Comparison of ENCODE assay signal across 9 mouse cellular contexts in the genomic region with DNA sequence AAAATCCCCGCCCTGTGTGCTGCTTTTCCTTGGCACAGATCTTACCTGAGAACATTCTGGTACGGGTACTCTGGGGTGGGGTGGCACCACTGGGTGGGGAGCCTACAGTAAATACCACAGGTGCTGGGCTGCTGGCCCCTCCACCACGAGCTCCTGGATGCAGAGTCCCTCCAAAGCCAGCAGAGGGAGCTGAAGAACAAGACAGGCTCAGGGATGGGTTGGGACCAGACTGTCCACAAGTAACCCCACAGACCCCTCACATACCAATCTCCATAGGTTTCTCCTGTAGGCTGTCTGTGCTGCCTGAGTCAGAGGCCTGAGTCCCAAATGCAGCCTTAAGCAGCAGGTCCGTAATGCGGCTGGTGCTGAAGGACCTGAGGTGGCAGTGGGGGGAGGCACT. TPM values are rescaled to one million over a fixed set of nuclear protein-coding genes. Genes with fewer than 3 reads are reported as not detected.
DNase-seq lines count a peak whose midpoint lies in the region; ATAC-seq lines count a peak whose summit lies in the region.
"Had no signal": no experiment of that assay in that cellular context is flagged by ENCODE, and none has a peak within 500 bp of the region (broad histone marks: within the 10 kb centered on the region; RNA-seq: fewer than 3 reads in every experiment).

No protein-coding gene starts in this region.

- no peak overlapping the region for H3K9ac ChIP-seq in ES-E14 (ENCODE audit: insufficient read depth, low read depth, low read length, poor library complexity, severe bottlenecking)
- no peak overlapping the region for H3K9ac ChIP-seq in embryonic facial prominence, embryonic 14.5 days (ENCODE audit: low read depth, low read length)
- no peak overlapping the region for H3K9ac ChIP-seq in hindbrain, embryonic 11.5 days (ENCODE audit: low read depth, low read length)
- H3K9ac ChIP-seq in liver, embryonic 13.5 days, result no peak overlapping the region
- H3K9ac ChIP-seq in neural tube, embryonic 11.5 days (ENCODE audit: low read length), result no peak overlapping the region
- H3K9ac ChIP-seq: limb, embryonic 12.5 days had no signal

- H3K27ac ChIP-seq in ES-E14 (ENCODE audit: insufficient read depth, low read depth, low read length, poor library complexity, severe bottlenecking), result no peak overlapping the region
- H3K27ac ChIP-seq in embryonic facial prominence, embryonic 14.5 days (replicated peaks; ENCODE audit: low read depth, low read length), result no peak overlapping the region
- H3K27ac ChIP-seq in hindbrain, embryonic 11.5 days (ENCODE audit: low read depth, low read length), result no peak overlapping the region
- no peak overlapping the region for H3K27ac ChIP-seq in liver, embryonic 13.5 days
- no peak overlapping the region for H3K27ac ChIP-seq in neural tube, embryonic 11.5 days (ENCODE audit: low read depth, low read length)
- H3K27ac ChIP-seq: limb, embryonic 12.5 days had no signal

- H3K4me2 ChIP-seq in embryonic facial prominence, embryonic 14.5 days (ENCODE audit: low read depth, low read length), result no peak overlapping the region
- H3K4me2 ChIP-seq in hindbrain, embryonic 11.5 days (replicated peaks; ENCODE audit: low read depth, low read length), result no peak overlapping the region
- no peak overlapping the region for H3K4me2 ChIP-seq in liver, embryonic 13.5 days
- H3K4me2 ChIP-seq in neural tube, embryonic 11.5 days (ENCODE audit: low read depth), result no peak overlapping the region
- H3K4me2 ChIP-seq: limb, embryonic 12.5 days had no signal

- in situ Hi-C loops in ES-E14 (cut with MboI; ENCODE audit: low sequenced_read_pairs in 2 of 2, unreplicated experiment in 2 of 2), result no loop called here

- 51% methylated on average over 5 of the region's 5 CpGs for WGBS in embryonic facial prominence, embryonic 14.5 days
- 58% methylated on average over 5 of the region's 5 CpGs for WGBS in hindbrain, embryonic 11.5 days
- 59% methylated on average over 5 of the region's 5 CpGs for WGBS in liver, embryonic 13.5 days (ENCODE audit: insufficient replicate concordance)
- 67% methylated on average over 5 of the region's 5 CpGs for WGBS in neural tube, embryonic 11.5 days

- H3K4me3 ChIP-seq in ES-E14 (ENCODE audit: insufficient read depth in 1 of 2, low read depth in 1 of 2, low read length in 2 of 2, poor library complexity in 1 of 2, severe bottlenecking in 1 of 2), result no peak overlapping the region
- no peak overlapping the region for H3K4me3 ChIP-seq in embryonic facial prominence, embryonic 14.5 days (ENCODE audit: low read depth, low read length)
- H3K4me3 ChIP-seq in hindbrain, embryonic 11.5 days (ENCODE audit: low read depth, low read length), result no peak overlapping the region
- no peak overlapping the region for H3K4me3 ChIP-seq in liver, embryonic 13.5 days (replicated peaks)
- H3K4me3 ChIP-seq in neural tube, embryonic 11.5 days (ENCODE audit: low read depth, low read length), result no peak overlapping the region
- H3K4me3 ChIP-seq: limb, embryonic 12.5 days had no signal

- H3K27me3 ChIP-seq in embryonic facial prominence, embryonic 14.5 days (replicated peaks; ENCODE audit: control insufficient read depth, insufficient read depth, low read length), result no peaks in the 10 kb centered on the region
- H3K27me3 ChIP-seq in hindbrain, embryonic 11.5 days (ENCODE audit: control insufficient read depth, insufficient read depth, low read length), result no peaks in the 10 kb centered on the region
- H3K27me3 ChIP-seq in liver, embryonic 13.5 days, result no peaks in the 10 kb centered on the region
- no peaks in the 10 kb centered on the region for H3K27me3 ChIP-seq in neural tube, embryonic 11.5 days (ENCODE audit: control insufficient read depth, insufficient read depth, low read length)
- H3K27me3 ChIP-seq: limb, embryonic 12.5 days had no signal

- peak; percentile 62; the same call in 1 of the 2 replicates for ATAC-seq in embryonic facial prominence, embryonic 14.5 days (ENCODE audit: low read depth)
- peak; percentile 66 for ATAC-seq in hindbrain, embryonic 11.5 days (ENCODE audit: low FRiP score)
- peak; percentile 11; the same call in 1 of the 2 replicates for ATAC-seq in liver, embryonic 13.5 days (ENCODE audit: low read depth)
- peak; percentile 35; the same call in 1 of the 2 replicates for ATAC-seq in neural tube, embryonic 11.5 days (ENCODE audit: insufficient read depth, low FRiP score, low TSS enrichment)

- H3K9me3 ChIP-seq in ES-E14 (ENCODE audit: control insufficient read depth, insufficient read depth, low read depth, low read length), result no peaks in the 10 kb centered on the region
- H3K9me3 ChIP-seq in embryonic facial prominence, embryonic 14.5 days (ENCODE audit: control insufficient read depth, low read length), result no peaks in the 10 kb centered on the region
- no peaks in the 10 kb centered on the region for H3K9me3 ChIP-seq in hindbrain, embryonic 11.5 days (ENCODE audit: control insufficient read depth, low read length)
- no peaks in the 10 kb centered on the region for H3K9me3 ChIP-seq in liver, embryonic 13.5 days (replicated peaks)
- no peaks in the 10 kb centered on the region for H3K9me3 ChIP-seq in neural tube, embryonic 11.5 days (ENCODE audit: control insufficient read depth, low read length)
- H3K9me3 ChIP-seq: limb, embryonic 12.5 days had no signal

- H3K4me1 ChIP-seq in ES-E14 (ENCODE audit: control insufficient read depth in 2 of 2, insufficient read depth in 2 of 2, low read length in 2 of 2, poor library complexity in 1 of 2), result peaks cover 0 to 5% of the 10 kb centered on the region in 2 experiments; a peak in 1 of 4 replicates
- no peaks in the 10 kb centered on the region for H3K4me1 ChIP-seq in embryonic facial prominence, embryonic 14.5 days (ENCODE audit: control insufficient read depth, insufficient read depth, low read length)
- H3K4me1 ChIP-seq in hindbrain, embryonic 11.5 days (replicated peaks; ENCODE audit: control insufficient read depth, insufficient read depth, low read length), result no peaks in the 10 kb centered on the region
- peaks cover 24% of the 10 kb centered on the region for H3K4me1 ChIP-seq in liver, embryonic 13.5 days (replicated peaks)
- no peaks in the 10 kb centered on the region for H3K4me1 ChIP-seq in neural tube, embryonic 11.5 days (ENCODE audit: control insufficient read depth, insufficient read depth, low read length)
- H3K4me1 ChIP-seq: limb, embryonic 12.5 days had no signal

- peak; percentile 68 for DNase-seq in adrenal gland, postnatal 14 days
- no peak for DNase-seq in adrenal gland, adult 8-10 months
- DNase-seq in ES-E14 (ENCODE audit: low read depth, low spot score), result peak; percentile 54
- DNase-seq in embryonic facial prominence, embryonic 14.5 days (ENCODE audit: low spot score), result peak; percentile 49
- DNase-seq in hindbrain, embryonic 11.5 days (ENCODE audit: low spot score), result peak; percentile 71
- DNase-seq in liver, embryonic 13.5 days, result peak; percentile 39
- peak; percentile 53 for DNase-seq in neural tube, embryonic 11.5 days (ENCODE audit: low spot score)
- no peak for DNase-seq in left cerebral cortex, postnatal 10 days (ENCODE audit: extremely low spot score in 1 of 2, low spot score in 2 of 2)

- intact Hi-C loops in left cerebral cortex, postnatal 10 days (cut with DNase I), result no loop called here

- peaks cover 83% of the 10 kb centered on the region for H3K36me3 ChIP-seq in ES-E14 (ENCODE audit: control insufficient read depth, insufficient read depth, low read length, poor library complexity, severe bottlenecking)
- H3K36me3 ChIP-seq in embryonic facial prominence, embryonic 14.5 days (ENCODE audit: control insufficient read depth, insufficient read depth, low read length), result peaks cover 90% of the 10 kb centered on the region
- peaks cover 47% of the 10 kb centered on the region for H3K36me3 ChIP-seq in hindbrain, embryonic 11.5 days (ENCODE audit: control insufficient read depth, insufficient read depth, low read length)
- peaks cover 93% of the 10 kb centered on the region for H3K36me3 ChIP-seq in liver, embryonic 13.5 days
- H3K36me3 ChIP-seq in neural tube, embryonic 11.5 days (ENCODE audit: control insufficient read depth, insufficient read depth, low read length), result peaks cover 45% of the 10 kb centered on the region

RNA-seq across cellular contexts. Expression of gene Pus1, which starts 8.2 kb away (rescaled TPM):
- total RNA-seq in adrenal gland, postnatal 14 days (2021), result 38.5 and 45.8 TPM in 2 replicates
- total RNA-seq in adrenal gland, adult 8-10 months (2022), result 10 to 100 TPM; 46.4 to 55.9 (median 51.5) TPM
- total RNA-seq in ES-E14 (2012; rRNA removed), result 62.1 and 68.2 TPM in 2 replicates
- polyA plus RNA-seq in embryonic facial prominence, embryonic 14.5 days (2014; fragmentation: Nextera tagmentation; extraction: Ambion mirVana), result 20.8 and 23.1 TPM in 2 replicates
- polyA plus RNA-seq in hindbrain, embryonic 11.5 days (2014; fragmentation: Nextera tagmentation; extraction: Ambion mirVana), result 15.5 and 17.3 TPM in 2 replicates
- polyA plus RNA-seq in liver, embryonic 13.5 days (2015; fragmentation: Nextera tagmentation; extraction: Ambion mirVana), result 39.6 and 39.8 TPM in 2 replicates
- 16.7 and 18.4 TPM in 2 replicates for polyA plus RNA-seq in neural tube, embryonic 11.5 days (2014; fragmentation: Nextera tagmentation; extraction: Ambion mirVana)
- 10 to 100 TPM; 19.4 TPM for total RNA-seq in left cerebral cortex, postnatal 10 days (2021)

RNA-seq across cellular contexts. Expression of gene Ep400, which starts 18.2 kb away (rescaled TPM):
- total RNA-seq in adrenal gland, postnatal 14 days (2021), result 84.7 and 85.3 TPM in 2 replicates
- total RNA-seq in adrenal gland, adult 8-10 months (2022), result 100 to 1,000 TPM in 1 of 4 experiments, 10 to 100 TPM in 3; 82.2 to 134 (median 91.6) TPM
- 56.7 and 62.2 TPM in 2 replicates for total RNA-seq in ES-E14 (2012; rRNA removed)
- polyA plus RNA-seq in embryonic facial prominence, embryonic 14.5 days (2014; fragmentation: Nextera tagmentation; extraction: Ambion mirVana), result 35.6 and 36.0 TPM in 2 replicates
- polyA plus RNA-seq in hindbrain, embryonic 11.5 days (2014; fragmentation: Nextera tagmentation; extraction: Ambion mirVana), result 42.1 and 49.7 TPM in 2 replicates
- 15.7 and 19.1 TPM in 2 replicates for polyA plus RNA-seq in liver, embryonic 13.5 days (2015; fragmentation: Nextera tagmentation; extraction: Ambion mirVana)
- polyA plus RNA-seq in neural tube, embryonic 11.5 days (2014; fragmentation: Nextera tagmentation; extraction: Ambion mirVana), result 50.4 and 50.9 TPM in 2 replicates
- total RNA-seq in left cerebral cortex, postnatal 10 days (2021), result 10 to 100 TPM; 84.9 to 86.1 TPM

RNA-seq across cellular contexts. Expression of gene Ulk1, which starts 21.2 kb away (rescaled TPM):
- 49.0 and 50.7 TPM in 2 replicates for total RNA-seq in adrenal gland, postnatal 14 days (2021)
- total RNA-seq in adrenal gland, adult 8-10 months (2022), result 10 to 100 TPM; 43.6 to 64.1 (median 57.3) TPM
- total RNA-seq in ES-E14 (2012; rRNA removed), result 82.7 and 136 TPM in 2 replicates
- polyA plus RNA-seq in embryonic facial prominence, embryonic 14.5 days (2014; fragmentation: Nextera tagmentation; extraction: Ambion mirVana), result 25.9 and 29.9 TPM in 2 replicates
- 31.7 and 36.1 TPM in 2 replicates for polyA plus RNA-seq in hindbrain, embryonic 11.5 days (2014; fragmentation: Nextera tagmentation; extraction: Ambion mirVana)
- polyA plus RNA-seq in liver, embryonic 13.5 days (2015; fragmentation: Nextera tagmentation; extraction: Ambion mirVana), result 6.6 and 7.6 TPM in 2 replicates
- 41.7 and 46.9 TPM in 2 replicates for polyA plus RNA-seq in neural tube, embryonic 11.5 days (2014; fragmentation: Nextera tagmentation; extraction: Ambion mirVana)
- total RNA-seq in left cerebral cortex, postnatal 10 days (2021), result 10 to 100 TPM; 68.3 to 73.5 TPM

RNA-seq across cellular contexts. Expression of gene Hscb, which starts 50.9 kb away (rescaled TPM):
- total RNA-seq in adrenal gland, postnatal 14 days (2021), result 20.0 and 23.0 TPM in 2 replicates
- 10 to 100 TPM; 12.5 to 22.0 (median 17.0) TPM for total RNA-seq in adrenal gland, adult 8-10 months (2022)
- 21.7 and 22.9 TPM in 2 replicates for total RNA-seq in ES-E14 (2012; rRNA removed)
- polyA plus RNA-seq in embryonic facial prominence, embryonic 14.5 days (2014; fragmentation: Nextera tagmentation; extraction: Ambion mirVana), result 19.6 TPM in 2 replicates
- polyA plus RNA-seq in hindbrain, embryonic 11.5 days (2014; fragmentation: Nextera tagmentation; extraction: Ambion mirVana), result 15.7 and 24.3 TPM in 2 replicates
- polyA plus RNA-seq in liver, embryonic 13.5 days (2015; fragmentation: Nextera tagmentation; extraction: Ambion mirVana), result 61.8 and 62.4 TPM in 2 replicates
- polyA plus RNA-seq in neural tube, embryonic 11.5 days (2014; fragmentation: Nextera tagmentation; extraction: Ambion mirVana), result 21.1 and 21.4 TPM in 2 replicates
- 10 to 100 TPM in 1 of 2 experiments, 1 to 10 TPM in 1; 9.3 to 10.3 TPM for total RNA-seq in left cerebral cortex, postnatal 10 days (2021)

RNA-seq across cellular contexts. Expression of gene Chek2, which starts 51.1 kb away (rescaled TPM):
- 5.9 and 6.0 TPM in 2 replicates for total RNA-seq in adrenal gland, postnatal 14 days (2021)
- 1 to 10 TPM; 4.2 to 5.6 (median 4.7) TPM for total RNA-seq in adrenal gland, adult 8-10 months (2022)
- 43.4 and 46.6 TPM in 2 replicates for total RNA-seq in ES-E14 (2012; rRNA removed)
- polyA plus RNA-seq in embryonic facial prominence, embryonic 14.5 days (2014; fragmentation: Nextera tagmentation; extraction: Ambion mirVana), result 14.1 and 14.6 TPM in 2 replicates
- 24.3 and 26.1 TPM in 2 replicates for polyA plus RNA-seq in hindbrain, embryonic 11.5 days (2014; fragmentation: Nextera tagmentation; extraction: Ambion mirVana)
- 40.2 and 42.0 TPM in 2 replicates for polyA plus RNA-seq in liver, embryonic 13.5 days (2015; fragmentation: Nextera tagmentation; extraction: Ambion mirVana)
- polyA plus RNA-seq in neural tube, embryonic 11.5 days (2014; fragmentation: Nextera tagmentation; extraction: Ambion mirVana), result 21.1 and 24.2 TPM in 2 replicates
- 1 to 10 TPM; 1.2 to 2.0 TPM for total RNA-seq in left cerebral cortex, postnatal 10 days (2021)

Comparison
In these comparisons a context has a peak if more than half of its experiments do, and no peak if none do; other contexts are left out.
1. DNase-seq: peak in adrenal gland, postnatal 14 days (single experiment), ES-E14 (single experiment), embryonic facial prominence, embryonic 14.5 days (single experiment), hindbrain, embryonic 11.5 days (single experiment), liver, embryonic 13.5 days (single experiment) and neural tube, embryonic 11.5 days (single experiment); none in adrenal gland, adult 8-10 months (single experiment) and left cerebral cortex, postnatal 10 days (0 of 2).
2. ATAC-seq: peak in every context shown above with its lines; median percentile 66 in hindbrain, embryonic 11.5 days; 62 in embryonic facial prominence, embryonic 14.5 days; 35 in neural tube, embryonic 11.5 days; 11 in liver, embryonic 13.5 days.